Mouse (Mus musculus) c-Kit-positive CD71-negative TER-119-negative erythroid progenitor cells, embryonic 14.5 days (primary cell): ENCODE data around the gene Ddit4.

Experiments used
- DNase-seq: peaks from one replicate; pipeline ENCODE4 v3.0.0-alpha.2; 2013; ENCODE audit warnings: low read depth

Ddit4 gene

DNA sequence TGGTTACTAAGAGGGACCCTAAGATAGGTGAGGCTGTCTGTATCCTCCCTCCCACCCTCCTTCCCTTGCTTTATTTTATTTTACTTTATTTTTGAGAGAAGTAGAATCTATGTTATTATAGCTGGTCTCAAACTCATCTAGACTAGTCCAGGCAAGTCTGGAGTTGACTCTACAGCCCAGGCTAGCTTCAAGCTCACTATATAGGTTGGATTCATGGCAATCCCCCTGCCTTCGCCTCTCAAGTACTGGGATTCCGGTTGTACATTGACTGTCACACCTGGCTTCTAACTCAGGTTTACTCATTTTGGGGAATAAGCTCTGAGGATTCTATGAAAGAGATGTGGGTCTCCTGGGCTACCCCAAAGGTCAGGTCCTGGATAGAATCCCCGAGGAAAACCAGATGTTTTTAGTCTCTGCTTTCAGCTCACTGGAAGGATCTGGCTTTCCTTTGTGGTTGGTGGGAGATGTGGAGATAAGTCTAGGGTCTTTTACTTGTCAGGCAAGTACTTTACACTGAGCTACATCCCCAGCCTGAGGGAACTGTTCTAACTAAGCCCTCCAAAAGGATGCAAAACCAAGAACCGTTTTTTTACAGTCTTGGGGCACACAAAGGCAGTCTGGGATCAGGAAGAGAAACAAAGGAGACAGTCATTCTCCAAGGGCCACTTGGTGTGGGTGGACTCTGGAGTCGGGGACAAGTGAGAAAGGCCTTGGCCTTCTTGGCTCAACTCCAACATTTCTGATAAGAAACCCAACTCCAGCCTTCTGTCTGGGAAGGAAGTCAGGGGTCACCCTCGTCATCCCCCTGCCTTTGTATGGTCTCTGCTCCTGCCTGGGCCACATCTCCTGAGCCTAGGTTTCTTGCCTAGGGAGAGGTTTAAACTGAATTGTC is 3.0 kb downstream of the Ddit4 start:
- no peak for DNase-seq

DNA sequence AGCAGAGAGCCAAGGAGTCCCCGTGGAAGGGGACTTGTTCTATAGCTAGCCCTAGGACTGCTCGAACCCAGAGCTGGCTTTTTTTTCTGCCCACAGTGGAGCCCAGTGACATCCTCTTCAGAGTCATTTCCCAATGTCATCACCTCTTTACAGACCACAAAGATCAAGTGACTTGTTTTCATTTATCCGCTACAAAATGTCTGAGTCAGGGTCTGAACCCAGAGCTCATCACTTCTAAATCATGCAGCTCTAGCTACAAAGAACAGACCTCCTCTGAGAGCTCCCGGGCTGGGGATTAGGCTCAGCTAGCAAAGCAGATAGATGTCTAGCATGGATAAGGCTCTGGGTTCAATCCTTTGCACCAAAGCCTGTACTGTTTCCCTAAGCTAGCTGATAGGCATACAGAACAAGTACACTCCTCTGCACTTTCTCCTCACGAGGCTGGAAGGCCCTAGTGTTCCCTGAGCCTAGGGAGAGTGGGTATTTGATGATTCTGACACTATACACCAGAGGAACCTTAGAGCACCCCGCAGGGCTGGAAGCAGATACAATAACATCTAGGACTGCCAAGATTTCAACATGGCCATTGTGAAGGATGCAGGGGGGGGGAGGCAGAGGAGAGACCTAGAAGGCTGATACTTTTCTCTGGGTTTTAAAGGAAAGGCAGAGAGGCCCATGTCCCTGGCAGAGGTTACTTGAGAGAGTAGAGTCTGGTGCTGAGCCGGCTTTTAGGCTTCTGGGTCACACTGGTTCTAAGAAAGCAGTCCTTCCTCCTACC is 4.1 kb downstream of the Ddit4 start:
- no peak for DNase-seq

DNA sequence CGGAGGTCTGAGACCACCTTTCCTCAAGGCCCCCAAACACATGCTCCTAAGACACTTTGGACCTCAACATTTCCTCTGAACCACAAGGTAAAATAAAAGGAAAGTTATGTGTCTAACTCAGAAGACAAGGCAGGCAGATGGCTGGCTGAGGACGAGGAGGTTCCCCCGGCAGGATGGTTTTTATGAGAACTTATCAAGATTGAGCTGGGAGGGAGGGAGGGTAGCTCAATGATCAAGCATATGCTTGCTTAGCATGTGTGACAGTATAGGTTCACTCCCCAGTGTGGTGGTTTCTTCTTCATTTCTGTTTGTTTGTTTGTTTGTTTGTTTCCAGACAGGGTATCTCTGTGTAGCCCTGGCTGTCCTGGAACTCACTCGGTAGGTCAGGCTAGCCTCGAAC is 5.3 kb downstream of the Ddit4 start:
- DNase-seq, result no peak

DNA sequence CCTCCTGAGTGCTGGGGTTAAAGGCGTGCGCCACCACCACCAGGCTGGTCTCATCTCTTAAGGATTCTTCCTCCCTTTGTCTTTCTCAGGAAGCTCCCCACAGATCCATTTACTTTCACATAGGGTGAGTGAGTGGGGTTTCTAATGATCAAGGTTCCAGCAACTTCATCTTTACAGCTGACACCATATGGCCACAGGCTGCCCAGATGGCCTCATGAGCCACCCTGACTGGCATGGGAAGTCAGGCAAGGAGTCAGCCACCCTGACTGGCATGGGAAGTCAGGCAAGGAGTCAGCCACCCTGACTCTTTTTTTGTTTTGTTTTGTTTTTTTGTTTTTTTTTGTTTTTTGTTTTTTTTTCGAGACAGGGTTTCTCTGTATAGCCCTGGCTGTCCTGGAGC is 6.2 kb downstream of the Ddit4 start:
- DNase-seq, result no peak

DNA sequence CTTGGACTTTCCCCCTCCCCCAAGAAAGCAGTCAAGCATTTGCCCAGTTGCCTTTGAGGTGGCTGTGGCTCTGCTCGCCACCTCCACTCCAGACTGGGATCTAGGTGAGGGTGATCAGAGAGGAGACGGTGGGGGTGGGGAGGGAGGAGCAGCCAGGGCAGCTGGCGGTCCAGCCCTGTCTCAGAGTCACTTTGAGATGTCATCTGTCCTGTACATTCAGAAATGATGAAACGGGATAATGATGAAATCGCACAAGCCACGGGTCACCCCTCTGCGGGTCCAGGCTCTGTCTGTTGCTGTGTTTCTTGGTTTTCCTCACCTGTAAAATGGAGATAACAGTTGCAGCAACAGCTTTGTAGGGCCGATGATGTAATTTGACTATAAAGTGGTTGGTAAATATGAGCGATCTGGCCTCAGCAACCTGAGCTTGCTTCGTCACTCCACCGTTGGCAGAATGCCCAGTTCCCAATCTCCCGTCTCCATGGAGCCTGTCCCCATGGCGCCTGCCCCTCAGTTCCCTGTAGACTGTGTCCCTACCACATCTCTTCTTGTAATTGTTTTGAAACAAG is 8.1 kb downstream of the Ddit4 start:
- no peak for DNase-seq

DNA sequence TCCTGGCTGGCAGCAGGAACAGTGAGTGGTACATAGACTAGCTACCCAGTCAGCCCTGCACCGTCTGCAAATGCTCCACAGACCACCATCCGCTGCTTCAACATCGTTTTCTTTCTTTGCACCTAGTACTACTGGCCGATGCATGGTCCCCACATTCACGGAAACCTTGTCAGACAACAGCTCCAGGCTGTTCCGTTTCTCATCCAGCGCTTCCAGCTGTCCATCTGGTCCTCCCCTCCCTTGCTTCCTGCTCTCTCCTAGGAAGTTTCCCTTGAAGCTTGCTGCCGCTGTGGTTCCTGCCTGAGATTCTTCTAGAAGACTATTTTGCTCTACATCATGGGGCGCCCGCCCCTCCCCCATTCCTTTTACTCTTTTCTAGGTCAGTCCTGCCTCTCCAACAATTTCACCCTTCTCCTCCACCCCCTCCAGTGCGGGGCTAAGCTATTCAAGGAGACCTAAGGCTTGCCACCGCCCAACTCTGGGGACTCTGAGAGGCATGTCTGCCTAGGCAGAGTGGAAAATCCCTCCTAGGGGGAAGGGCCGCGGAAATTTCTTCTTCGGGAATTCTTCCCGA is 8.7 kb downstream of the Ddit4 start:
- no peak for DNase-seq

DNA sequence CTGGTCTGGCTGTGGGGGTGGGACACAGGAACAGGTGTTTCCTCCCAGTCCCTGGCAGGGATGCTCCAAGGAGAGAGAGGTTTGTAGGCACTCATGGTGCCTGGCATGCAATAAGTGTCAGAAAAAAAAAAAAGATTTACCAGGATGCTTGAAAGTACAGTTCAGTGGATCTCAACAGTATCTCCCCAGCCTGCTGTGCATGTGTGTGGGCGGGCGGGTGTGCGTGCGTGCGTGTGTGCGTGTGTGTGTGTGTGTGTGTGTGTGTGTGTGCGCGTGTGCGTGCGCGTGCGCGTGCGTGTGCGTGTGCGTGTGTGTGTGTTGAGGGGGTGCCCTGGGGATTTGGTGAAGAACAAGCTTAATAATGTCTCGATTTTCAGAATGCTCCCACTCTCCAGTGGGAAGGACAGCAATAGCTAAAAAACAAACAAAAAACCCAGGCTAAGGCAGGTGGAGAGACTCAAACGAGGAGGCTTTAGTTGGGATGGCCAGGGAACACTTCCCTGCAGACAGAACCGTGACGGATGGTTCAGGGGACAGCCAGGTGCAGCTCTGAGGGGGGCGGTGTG is 9.3 kb downstream of the Ddit4 start:
- DNase-seq, result no peak

DNA sequence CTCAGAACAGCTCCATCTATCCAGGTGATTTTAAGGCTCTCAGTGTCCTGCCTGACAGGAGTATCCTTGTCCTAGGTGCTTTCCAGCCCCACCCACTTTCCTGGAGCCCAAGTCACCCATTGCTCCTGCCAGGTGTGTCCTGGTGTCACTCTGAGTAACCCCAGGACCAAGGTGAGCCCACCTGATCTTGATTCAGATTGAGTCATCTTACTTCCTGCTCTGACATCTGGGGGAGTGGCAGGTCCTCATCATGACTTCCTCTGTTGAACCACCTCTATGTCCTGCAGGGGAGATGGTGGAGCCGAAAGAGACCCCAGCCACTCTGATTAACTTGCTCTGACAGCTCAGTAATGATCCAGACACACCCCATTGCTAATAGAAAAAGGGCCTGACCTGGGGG is 12.6 kb downstream of the Ddit4 start:
- no peak for DNase-seq

DNA sequence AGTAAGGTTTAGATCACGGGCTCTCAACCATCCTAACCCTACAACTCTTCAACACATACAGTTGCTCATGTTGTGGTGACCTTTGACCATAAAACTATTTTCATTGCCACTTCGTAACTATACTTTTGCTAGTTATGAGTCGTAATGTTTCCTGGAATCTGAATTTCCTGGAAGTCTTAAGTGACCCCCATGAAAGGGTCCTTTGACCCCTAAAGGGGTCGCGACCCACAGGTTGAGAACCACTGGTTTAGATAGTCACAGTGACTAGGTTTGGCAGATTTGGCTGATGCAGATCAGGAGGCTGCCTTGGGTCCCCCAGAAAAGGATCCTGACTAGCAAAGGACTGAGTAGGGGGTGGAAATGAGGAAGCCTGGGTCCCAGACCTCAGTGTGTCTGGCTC is 13.0 kb downstream of the Ddit4 start:
- DNase-seq, result no peak

DNA sequence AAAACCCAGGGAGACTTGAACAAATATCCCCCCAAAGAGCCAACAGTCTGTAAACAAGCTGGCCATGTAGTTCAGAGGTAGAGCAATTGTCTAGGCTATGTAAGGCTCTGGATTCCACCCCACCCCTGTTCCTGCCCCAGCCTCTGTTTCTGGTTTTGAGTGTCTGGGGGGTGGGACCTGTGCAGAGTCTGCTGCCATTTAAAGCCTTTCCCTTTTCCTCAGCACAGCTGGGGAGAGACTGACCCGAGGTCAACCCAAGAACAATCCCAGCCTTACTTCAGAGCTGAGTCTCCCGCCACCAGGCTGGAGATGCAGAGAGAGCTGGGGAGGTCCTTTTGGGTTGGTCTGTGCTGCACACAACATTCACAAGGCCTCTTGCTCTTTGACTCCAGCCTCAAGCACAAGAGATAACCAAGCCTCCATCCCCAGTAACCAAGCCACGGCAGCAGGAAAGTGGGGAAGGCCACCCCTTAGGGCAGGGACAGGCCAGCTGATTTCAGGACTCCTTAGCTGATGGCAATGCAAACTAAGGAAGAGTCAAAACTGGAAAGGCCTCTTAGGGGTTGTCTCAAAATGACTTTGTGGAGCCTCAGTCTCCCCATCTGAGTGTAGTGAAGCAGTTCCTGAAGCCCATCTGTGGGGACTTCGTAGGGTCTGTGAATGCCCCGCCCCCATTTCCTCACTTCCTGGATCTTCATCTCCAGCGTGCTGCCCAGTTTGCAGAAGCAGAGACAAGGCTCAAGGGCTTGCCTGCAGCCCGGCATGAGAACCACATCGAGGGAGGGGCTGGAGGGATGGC is 15.4 kb downstream of the Ddit4 start:
- DNase-seq, result no peak

DNA sequence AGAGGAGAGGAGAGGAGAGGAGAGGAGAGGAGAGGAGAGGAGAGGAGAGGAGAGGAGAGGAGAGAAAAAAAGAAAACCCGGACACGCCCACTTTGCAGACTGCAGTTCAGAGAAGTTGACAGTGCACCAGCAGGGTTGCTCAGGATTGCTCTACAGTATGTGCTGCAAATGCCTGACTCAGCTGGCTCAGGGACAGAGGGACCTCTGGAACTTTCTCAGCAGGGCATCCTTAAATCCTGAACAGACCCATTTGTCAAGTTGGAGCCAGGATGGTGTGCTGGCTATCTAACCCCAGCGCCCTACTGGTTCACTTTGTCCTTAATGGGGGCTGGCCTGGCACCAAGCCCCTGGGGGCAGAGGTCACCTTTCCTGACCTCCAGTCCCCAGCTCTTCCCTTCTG is 17.6 kb downstream of the Ddit4 start:
- no peak for DNase-seq

DNA sequence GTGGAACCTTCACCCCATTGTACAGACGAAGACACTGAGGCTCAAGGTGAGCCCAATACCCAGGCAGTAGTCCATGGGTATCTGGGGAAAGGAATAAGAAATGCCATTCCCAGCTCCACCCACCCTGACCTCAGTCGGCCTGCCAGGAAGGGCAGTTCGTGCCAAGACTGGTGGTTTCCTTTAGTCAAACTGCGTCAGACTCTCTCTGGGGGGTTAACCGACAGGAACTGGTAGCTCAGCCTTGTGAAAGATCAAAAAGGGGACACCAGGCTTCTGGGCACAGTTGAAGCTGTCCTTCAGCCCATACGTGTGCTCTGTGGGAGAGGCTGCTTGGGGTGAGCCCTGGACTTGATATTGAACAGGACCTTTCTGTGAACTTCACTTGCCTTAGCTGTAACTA is 19.1 kb downstream of the Ddit4 start:
- DNase-seq, result no peak

DNA sequence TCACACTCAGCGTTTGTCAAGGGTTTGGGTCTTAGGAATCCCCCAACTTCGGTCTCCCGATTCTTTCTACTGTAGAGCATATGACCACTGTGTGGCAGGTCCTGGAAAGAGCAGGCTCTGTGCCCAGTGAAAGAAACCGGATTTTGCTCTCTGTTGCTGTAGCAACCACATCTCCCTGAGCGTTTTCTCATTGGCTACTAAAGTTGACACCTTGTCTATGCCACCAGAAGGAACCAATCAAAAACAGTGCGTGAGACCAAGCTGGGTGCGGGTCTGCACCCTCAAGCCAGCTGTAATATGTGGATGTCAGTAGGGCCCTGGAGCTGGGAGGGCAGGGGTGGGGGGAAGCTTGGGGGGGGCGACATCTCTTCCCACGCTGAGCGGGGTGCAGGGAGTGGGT is 20.6 kb downstream of the Ddit4 start:
- no peak for DNase-seq

DNA sequence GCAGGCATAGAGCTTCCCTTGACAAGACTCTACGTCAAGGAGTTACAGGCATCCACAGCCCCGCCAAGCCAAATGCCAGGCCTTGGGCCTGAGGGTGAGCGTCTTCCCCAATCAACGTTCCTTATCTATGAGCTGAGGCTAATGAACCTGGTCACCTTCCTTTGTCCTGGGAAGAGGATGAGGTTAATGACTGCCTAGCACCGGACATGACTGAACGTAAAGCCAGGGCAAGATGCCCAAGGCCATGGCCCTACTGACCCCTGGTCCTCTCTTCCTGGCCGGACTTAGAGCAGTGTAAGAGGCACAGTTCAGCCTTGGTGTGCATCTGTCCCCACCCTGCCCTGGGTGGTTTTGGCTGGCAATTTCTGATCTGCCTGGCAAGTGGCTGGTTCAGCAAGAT is 22.4 kb downstream of the Ddit4 start:
- DNase-seq, result no peak

DNA sequence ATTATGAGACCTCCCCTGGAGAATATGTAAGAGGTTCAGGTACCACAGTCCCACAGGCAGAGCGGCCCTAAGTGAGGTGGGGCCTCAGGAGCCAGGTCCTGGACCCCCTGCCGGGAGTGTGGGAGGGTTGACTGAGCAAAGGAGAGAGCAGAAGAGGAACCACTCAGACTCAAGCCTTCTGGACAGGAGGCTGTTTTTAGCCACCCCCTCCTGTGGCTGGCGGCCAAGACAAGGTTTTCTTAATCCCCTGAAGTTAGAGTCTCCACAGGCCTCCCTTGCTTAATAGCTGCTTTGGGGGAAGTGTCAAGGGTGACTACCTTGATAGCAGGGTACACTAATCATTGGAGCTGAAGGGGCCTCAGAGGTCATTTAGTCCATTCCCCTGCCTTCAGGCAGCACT is 27.3 kb downstream of the Ddit4 start:
- no peak for DNase-seq

DNA sequence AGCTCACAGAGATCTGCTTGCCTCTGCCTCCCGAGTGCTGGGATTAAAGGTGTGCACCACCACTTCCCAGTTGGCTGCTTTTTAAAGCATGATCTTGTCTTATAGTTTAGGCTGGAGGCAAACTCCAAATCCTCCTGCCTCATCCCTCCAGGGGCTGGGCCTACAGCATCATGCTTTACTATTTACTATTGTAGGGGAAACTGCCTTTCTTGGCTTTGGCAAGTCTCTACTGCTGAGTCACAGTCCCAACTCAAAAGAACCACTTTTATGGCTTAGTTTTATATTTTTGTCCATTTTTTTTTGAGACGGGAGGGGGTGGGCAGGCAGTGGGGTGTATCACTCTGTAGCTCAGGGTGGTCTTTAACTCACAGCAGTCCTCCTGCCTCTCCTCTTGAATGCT is 28.1 kb downstream of the Ddit4 start:
- no peak for DNase-seq

DNA sequence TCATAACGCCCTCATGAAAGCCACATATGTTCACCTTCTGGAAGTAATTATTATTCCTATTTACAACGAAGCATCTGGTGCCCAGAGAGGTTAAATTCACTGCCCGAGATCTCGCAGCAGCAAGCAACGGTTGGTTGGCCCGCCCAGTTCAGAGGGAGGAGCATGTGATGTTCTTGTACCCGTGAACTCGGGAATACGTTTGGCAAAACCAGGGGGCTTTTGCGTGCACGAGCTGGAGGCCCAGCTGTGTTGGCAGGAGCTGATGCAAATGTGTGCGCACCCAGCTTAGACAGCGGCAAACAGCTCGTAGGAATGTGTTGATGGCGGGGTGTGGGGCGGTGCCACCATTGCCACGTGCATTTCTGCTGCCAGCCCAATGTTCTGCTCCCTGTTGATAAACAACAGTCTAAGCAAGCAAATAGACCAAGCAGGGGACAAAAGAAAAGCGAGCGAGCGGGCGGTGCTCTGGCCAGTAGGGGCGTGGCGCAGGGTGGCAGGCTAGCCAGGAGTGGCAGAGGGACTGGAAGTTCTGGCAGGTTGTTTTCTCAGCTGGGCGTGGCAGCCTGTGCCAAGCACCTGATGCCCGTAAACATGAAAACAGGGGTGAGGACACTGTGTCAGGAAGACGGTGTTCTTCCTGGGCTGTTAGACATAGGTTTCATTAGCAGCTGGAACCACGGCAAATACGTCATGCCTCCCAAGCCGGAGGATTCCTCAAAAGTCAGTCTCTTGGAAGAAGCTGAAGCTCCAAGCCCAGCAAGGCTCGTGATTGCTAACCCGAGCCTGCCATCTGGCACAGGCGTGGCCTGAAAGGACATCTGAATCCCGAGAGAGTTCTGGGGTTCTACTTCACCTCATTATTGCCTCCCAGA is 30.6 kb downstream of the Ddit4 start:
- no peak for DNase-seq

DNA sequence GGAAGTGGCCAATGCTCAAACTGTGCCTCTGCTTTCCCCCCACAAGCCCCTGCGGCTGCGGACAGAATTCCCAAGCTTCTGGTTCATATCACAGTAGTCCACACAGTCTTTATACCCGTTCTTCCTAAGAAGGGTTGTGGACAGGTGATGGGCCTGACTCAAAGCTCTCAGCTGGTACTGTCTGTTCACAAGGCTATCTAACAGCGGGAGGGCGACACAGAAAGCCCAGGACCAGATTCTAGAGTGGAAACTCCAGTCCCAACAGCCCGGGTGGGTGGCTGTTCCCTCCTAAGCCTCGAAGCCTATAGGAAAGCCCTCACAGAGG is 31.2 kb downstream of the Ddit4 start:
- DNase-seq, result no peak

DNA sequence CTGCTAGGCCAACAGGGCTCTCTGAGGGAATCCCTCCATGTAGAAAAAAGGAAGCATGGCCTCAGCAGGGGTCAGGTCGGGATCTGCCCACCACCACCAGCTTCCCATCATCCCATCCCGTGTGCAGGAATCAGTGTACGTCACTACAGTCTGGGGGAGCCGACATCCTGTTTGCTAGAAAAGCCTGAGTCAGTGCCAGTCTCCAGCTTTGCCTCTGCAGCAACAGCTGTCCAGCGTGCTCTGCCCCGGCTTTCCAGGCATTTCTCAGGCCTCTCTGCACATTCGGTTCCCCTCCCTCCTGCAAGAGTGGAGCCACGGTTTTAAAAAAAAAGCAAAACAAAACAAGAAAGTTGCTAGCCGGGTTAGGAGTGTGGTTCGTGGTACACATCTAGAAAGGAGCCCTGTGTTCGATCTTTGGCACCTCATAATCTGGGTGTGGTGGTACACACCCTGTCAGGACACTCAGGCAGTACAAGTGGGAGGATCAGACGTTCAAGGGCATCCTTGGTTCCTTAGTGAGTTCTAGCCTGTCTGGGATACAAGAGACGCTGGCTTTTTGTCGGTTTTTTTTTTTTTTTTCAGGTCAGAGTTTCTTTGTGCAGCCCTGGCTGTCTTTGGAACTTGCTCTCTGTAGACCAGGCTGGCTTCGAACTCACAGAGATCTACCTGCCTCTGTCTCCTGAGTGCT is 32.0 kb downstream of the Ddit4 start:
- no peak for DNase-seq

DNA sequence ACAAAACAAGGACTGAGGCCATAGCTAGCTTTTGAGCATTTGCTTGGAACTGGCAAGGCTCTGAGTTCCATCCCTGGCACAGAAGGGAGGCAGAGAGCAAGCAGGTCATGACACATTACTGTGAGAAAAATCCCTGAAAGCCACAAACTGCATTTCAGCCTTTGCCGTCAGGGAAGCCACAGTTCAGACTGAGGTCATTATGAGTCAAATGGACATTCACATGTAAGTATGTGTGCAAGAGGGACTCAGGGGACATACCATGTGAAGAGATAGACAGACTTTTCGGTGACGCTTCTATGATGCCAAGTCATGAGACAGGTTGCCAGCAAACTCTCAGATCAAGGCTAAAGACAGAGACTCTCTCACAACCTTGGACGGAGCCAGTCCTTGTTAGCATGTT is 33.5 kb downstream of the Ddit4 start:
- DNase-seq, result no peak
